Mouse (Mus musculus): ENCODE data around the gene Rell1. TPM values are rescaled to one million over a fixed set of nuclear protein-coding genes. Genes with fewer than 3 reads are reported as not detected.

Rell1 gene
- polyA plus RNA-seq, 1 experiment: 57.1 TPM

- Histone ChIP-seq H3K27me3 (ENCODE audit: control insufficient read depth, insufficient read depth, low read length, poor library complexity, severe bottlenecking) (no peaks in the 10 kb centered on the region), H3K4me1 (ENCODE audit: control insufficient read depth, insufficient read depth, low read length) (peaks cover 2% of the 10 kb centered on the region), H3K27ac (ENCODE audit: insufficient read depth, low read length) (no peak overlapping the region), H3K9ac (ENCODE audit: low read depth, poor library complexity, severe bottlenecking) (no peak overlapping the region), H3K4me3 (ENCODE audit: low read depth, low read length) (no peak overlapping the region), H3K9me3 (replicated peaks; ENCODE audit: control insufficient read depth, insufficient read depth, low read length, poor library complexity, severe bottlenecking) (no peaks in the 10 kb centered on the region), H3K36me3 (ENCODE audit: control insufficient read depth, insufficient read depth, low read length, poor library complexity, severe bottlenecking) (no peaks in the 10 kb centered on the region)
- TF ChIP-seq CTCF (IDR thresholded peaks at IDR 0.05; ENCODE audit: low read depth, low read length) (no peak), EP300 (IDR thresholded peaks at IDR 0.05; ENCODE audit: insufficient read depth, low read depth, low read length) (no peak), POLR2A (IDR thresholded peaks at IDR 0.05; ENCODE audit: insufficient read depth, low read length) (no peak)
Observed at GRCm38 (mm10) chr5:63867421-63867820, 101.3 kb downstream of the Rell1 start.

- no peak overlapping the region for H3K27ac ChIP-seq (ENCODE audit: insufficient read depth, low read length)
- H3K36me3 ChIP-seq (ENCODE audit: control insufficient read depth, insufficient read depth, low read length, poor library complexity, severe bottlenecking): no peaks in the 10 kb centered on the region
- no peaks in the 10 kb centered on the region for H3K4me1 ChIP-seq (ENCODE audit: control insufficient read depth, insufficient read depth, low read length)
- no peaks in the 10 kb centered on the region for H3K9me3 ChIP-seq (replicated peaks; ENCODE audit: control insufficient read depth, insufficient read depth, low read length, poor library complexity, severe bottlenecking)
- H3K27me3 ChIP-seq (ENCODE audit: control insufficient read depth, insufficient read depth, low read length, poor library complexity, severe bottlenecking): no peaks in the 10 kb centered on the region
- TF ChIP-seq CTCF (IDR thresholded peaks at IDR 0.05; ENCODE audit: low read depth, low read length): no peak
- TF ChIP-seq POLR2A (IDR thresholded peaks at IDR 0.05; ENCODE audit: insufficient read depth, low read length): no peak
- no peak for TF ChIP-seq EP300 (IDR thresholded peaks at IDR 0.05; ENCODE audit: insufficient read depth, low read depth, low read length)
- H3K9ac ChIP-seq (ENCODE audit: low read depth, poor library complexity, severe bottlenecking): no peak overlapping the region
- H3K4me3 ChIP-seq (ENCODE audit: low read depth, low read length): no peak overlapping the region
Observed at GRCm38 (mm10) chr5:63858901-63859300, 109.8 kb downstream of the Rell1 start.

Other genes with a start within 250 kb of the Rell1 start
- 0.79 and 0.88 TPM in 2 replicates for gene 0610040J01Rik, start 156.5 kb downstream of the Rell1 start, polyA plus RNA-seq (2011; ENCODE audit: insufficient read depth, insufficient read length, low read depth, missing spikeins)
- gene Pgm2, start 124.1 kb upstream of the Rell1 start, polyA plus RNA-seq (2011; ENCODE audit: insufficient read depth, insufficient read length, low read depth, missing spikeins): 40.9 and 45.7 TPM in 2 replicates
- gene Tbc1d1, start 187.4 kb upstream of the Rell1 start, polyA plus RNA-seq (2011; ENCODE audit: insufficient read depth, insufficient read length, low read depth, missing spikeins): 40.6 and 46.2 TPM in 2 replicates